Mouse (Mus musculus): ENCODE measurements around the gene Olfr175-ps1. TPM values are rescaled to one million over a fixed set of nuclear protein-coding genes. Genes with fewer than 3 reads are reported as not detected.

Gene Olfr175-ps1
- polyA plus RNA-seq (2012; rRNA removed; ENCODE audit: low replicate concordance), result not detected in 2 replicates

GRCm38 (mm10) chr16:58826732-58827319, at the start of gene Olfr175-ps1:
TSS of gene Olfr175-ps1 (minus strand) at chr16:58826782.

GRCm38 (mm10) chr16:58874668-58875067, 48.1 kb upstream of the Olfr175-ps1 start, which contains the start of gene Olfr177:
TSS of gene Olfr177 (minus strand) at chr16:58874768.

GRCm38 (mm10) chr16:58800168-58800567, 26.4 kb downstream of the Olfr175-ps1 start, which contains the start of gene Olfr173:
TSS of gene Olfr173 (minus strand) at chr16:58800268.

Other genes starting within 250 kb of the Olfr175-ps1 start
- not detected in 2 replicates for gene Gm813, start 209.8 kb downstream of the Olfr175-ps1 start, polyA plus RNA-seq (2012; rRNA removed; ENCODE audit: low replicate concordance)
- gene E330017A01Rik, start 188.0 kb downstream of the Olfr175-ps1 start, polyA plus RNA-seq (2012; rRNA removed; ENCODE audit: low replicate concordance), result not detected in 2 replicates
- 8.9 and 12.3 TPM in 2 replicates for gene Cpox, start 156.5 kb downstream of the Olfr175-ps1 start, polyA plus RNA-seq (2012; rRNA removed; ENCODE audit: low replicate concordance)
- 0.18 and 0.22 TPM in 2 replicates for gene Gpr15, start 107.7 kb downstream of the Olfr175-ps1 start, polyA plus RNA-seq (2012; rRNA removed; ENCODE audit: low replicate concordance)
- gene Cldnd1, start 98.9 kb downstream of the Olfr175-ps1 start, polyA plus RNA-seq (2012; rRNA removed; ENCODE audit: low replicate concordance), result 38.2 and 65.5 TPM in 2 replicates
- not detected in 2 replicates for gene Olfr172, start 63.6 kb downstream of the Olfr175-ps1 start, polyA plus RNA-seq (2012; rRNA removed; ENCODE audit: low replicate concordance)
- gene Olfr173, start 26.5 kb downstream of the Olfr175-ps1 start, polyA plus RNA-seq (2012; rRNA removed; ENCODE audit: low replicate concordance), result not detected in 2 replicates
- gene Olfr177, start 48.0 kb upstream of the Olfr175-ps1 start, polyA plus RNA-seq (2012; rRNA removed; ENCODE audit: low replicate concordance), result not detected in 2 replicates
- gene Olfr178, start 65.3 kb upstream of the Olfr175-ps1 start, polyA plus RNA-seq (2012; rRNA removed; ENCODE audit: low replicate concordance), result not detected in 2 replicates
- gene Olfr181, start 102.0 kb upstream of the Olfr175-ps1 start, polyA plus RNA-seq (2012; rRNA removed; ENCODE audit: low replicate concordance), result not detected in 2 replicates
- gene Olfr180, start 102.6 kb upstream of the Olfr175-ps1 start, polyA plus RNA-seq (2012; rRNA removed; ENCODE audit: low replicate concordance), result not detected in 2 replicates
- gene Olfr183, start 168.6 kb upstream of the Olfr175-ps1 start, polyA plus RNA-seq (2012; rRNA removed; ENCODE audit: low replicate concordance), result 0.06 TPM in 1 of 2 replicates, not detected in the other
- gene Olfr186, start 203.5 kb upstream of the Olfr175-ps1 start, polyA plus RNA-seq (2012; rRNA removed; ENCODE audit: low replicate concordance), result not detected in 2 replicates
- gene Olfr187, start 213.0 kb upstream of the Olfr175-ps1 start, polyA plus RNA-seq (2012; rRNA removed; ENCODE audit: low replicate concordance), result not detected in 2 replicates